Mouse (Mus musculus) left cerebral cortex, adult 18-20 months (tissue): ENCODE results near the gene Vps13d. TPM values are rescaled to one million over a fixed set of nuclear protein-coding genes. Genes with fewer than 3 reads are reported as not detected.

Source experiments
- DNase-seq, 2 experiments: peaks; one replicate each; pipeline ENCODE4 v3.0.0; 2021 to 2022; ENCODE audit warnings: low spot score in 2 of 2, mixed read lengths in 1 of 2
- total RNA-seq, 2 experiments: library from RNA; stranded (reverse); gene quantifications; 2 replicates each; pipeline ENCODE4 v1.2.3; 2021

Vps13d gene
- total RNA-seq, 2 experiments from 2014 or later = 52.0 to 59.4 TPM

- no peak for DNase-seq
These were observed 153.5 kb downstream of the Vps13d start for GRCm38 (mm10) chr4:145041223-145041870.

- no peak for DNase-seq
These were observed 157.0 kb downstream of the Vps13d start for GRCm38 (mm10) chr4:145037631-145038416.

- no peak for DNase-seq
These were observed 157.8 kb downstream of the Vps13d start for GRCm38 (mm10) chr4:145037006-145037405.

- no peak for DNase-seq
These were observed 159.4 kb downstream of the Vps13d start for GRCm38 (mm10) chr4:145035450-145035849.

GRCm38 (mm10) chr4:145034506-145035243 lies 160.1 kb downstream of the Vps13d start:
- no peak for DNase-seq

- no peak for DNase-seq
These were observed 161.4 kb downstream of the Vps13d start for GRCm38 (mm10) chr4:145033392-145033791.

- DNase-seq = no peak
These were observed 162.2 kb downstream of the Vps13d start for GRCm38 (mm10) chr4:145032637-145033036.

- DNase-seq = no peak
These were observed 163.3 kb downstream of the Vps13d start for GRCm38 (mm10) chr4:145031510-145031909.

GRCm38 (mm10) chr4:145026449-145026851 lies 168.4 kb downstream of the Vps13d start:
- no peak for DNase-seq

- peak in 1 of 2 experiments; percentile 26 for DNase-seq
These were observed 169.4 kb downstream of the Vps13d start for GRCm38 (mm10) chr4:145025409-145025762.

- peak in 1 of 2 experiments; percentile 19 for DNase-seq
These were observed 170.0 kb downstream of the Vps13d start for GRCm38 (mm10) chr4:145024694-145025408.

- no peak for DNase-seq
These were observed 170.9 kb downstream of the Vps13d start for GRCm38 (mm10) chr4:145023911-145024310.

- no peak for DNase-seq
These were observed 172.0 kb downstream of the Vps13d start for GRCm38 (mm10) chr4:145022815-145023214.

- DNase-seq = no peak
These were observed 172.6 kb downstream of the Vps13d start for GRCm38 (mm10) chr4:145022211-145022610.

GRCm38 (mm10) chr4:145020383-145020782 lies 174.4 kb downstream of the Vps13d start:
- DNase-seq = no peak

GRCm38 (mm10) chr4:145019121-145019714 lies 175.6 kb downstream of the Vps13d start:
- DNase-seq = no peak

GRCm38 (mm10) chr4:145017745-145018144 lies 177.1 kb downstream of the Vps13d start:
- no peak for DNase-seq

GRCm38 (mm10) chr4:145016669-145017068 lies 178.1 kb downstream of the Vps13d start:
- DNase-seq = no peak

- no peak for DNase-seq
These were observed 180.2 kb downstream of the Vps13d start for GRCm38 (mm10) chr4:145014632-145014960.

- DNase-seq = no peak
These were observed 180.8 kb downstream of the Vps13d start for GRCm38 (mm10) chr4:145013760-145014631.
